Mouse (Mus musculus) heart, embryonic 14.5 days (tissue): ENCODE results near the gene Myo1h. TPM values are rescaled to one million over a fixed set of nuclear protein-coding genes. Genes with fewer than 3 reads are reported as not detected.

Source experiments
- ATAC-seq: fragments of 200-750 bp; cut with Nextera tagmentation; 2 replicates; pipeline ENCODE4 v1.8.0; 2017; ENCODE audit warnings: low read depth, moderate TSS enrichment; ENCODE audit not compliant: insufficient number of reproducible peaks, insufficient read depth, low FRiP score
- H3K27ac ChIP-seq, 2 experiments: fragments of 200-500 bp in 1 of 2; fragments of 300-500 bp in 1 of 2; sonication (generic) in 1 of 2; replicated peaks in 1 of 2; 2 replicates each; pipeline ENCODE4 v1.5.1; 2012 to 2014; ENCODE audit warnings: low read depth in 2 of 2, low read length in 2 of 2, control low read depth in 1 of 2, mild to moderate bottlenecking in 1 of 2, mixed read lengths in 1 of 2; ENCODE audit not compliant: control insufficient read depth in 1 of 2, insufficient read depth in 1 of 2
- H3K27me3 ChIP-seq: fragments of 300-500 bp; sonication (generic); 2 replicates; pipeline ENCODE4 v1.6.1; 2014; ENCODE audit warnings: mild to moderate bottlenecking, low read length, control low read depth; ENCODE audit not compliant: control insufficient read depth, insufficient read depth
- H3K36me3 ChIP-seq: fragments of 300-500 bp; sonication (generic); 2 replicates; pipeline ENCODE4 v1.6.1; 2014; ENCODE audit warnings: mild to moderate bottlenecking, control low read depth, low read length, mixed read lengths; ENCODE audit not compliant: control insufficient read depth, insufficient read depth
- H3K4me1 ChIP-seq, 2 experiments: fragments of 200-500 bp in 1 of 2; fragments of 300-500 bp in 1 of 2; sonication (generic) in 1 of 2; 2 replicates each; pipeline ENCODE4 v1.6.1; 2012 to 2014; ENCODE audit warnings: low read length in 2 of 2, control low read depth in 1 of 2, mixed read lengths in 1 of 2; ENCODE audit not compliant: control insufficient read depth in 2 of 2, insufficient read depth in 2 of 2
- H3K4me2 ChIP-seq: fragments of 300-500 bp; sonication (generic); 2 replicates; pipeline ENCODE4 v1.6.1; 2014; ENCODE audit warnings: mild to moderate bottlenecking, low read length
- H3K4me3 ChIP-seq, 2 experiments: fragments of 200-500 bp in 1 of 2; fragments of 300-500 bp in 1 of 2; sonication (generic) in 1 of 2; 2 replicates each; pipeline ENCODE4 v1.5.1; 2012 to 2014; ENCODE audit warnings: low read length in 2 of 2, mild to moderate bottlenecking in 2 of 2, control low read depth in 1 of 2, low read depth in 1 of 2, moderate library complexity in 1 of 2; ENCODE audit not compliant: control insufficient read depth in 1 of 2, insufficient read depth in 1 of 2
- H3K9ac ChIP-seq: fragments of 300-500 bp; sonication (generic); 2 replicates; pipeline ENCODE4 v1.6.1; 2014; ENCODE audit warnings: mild to moderate bottlenecking, low read length
- H3K9me3 ChIP-seq: fragments of 300-500 bp; sonication (generic); 2 replicates; pipeline ENCODE4 v1.6.1; 2016; ENCODE audit warnings: low read length, control low read depth; ENCODE audit not compliant: control insufficient read depth
- WGBS: fragments of 180-500 bp; shearing (Covaris S2); extraction: QIAGEN DNeasy Blood & Tissue Kit; methylation state at CpG from one replicate; pipeline ENCODE4 v1.1.7; 2014; 5-methylcytosine and 5-hydroxymethylcytosine counted together
- polyA plus RNA-seq: library from polyadenylated mRNA; unstranded; fragments of >200 nt; fragmentation: Nextera tagmentation; extraction: Ambion mirVana; gene quantifications from 2 replicates; pipeline ENCODE4 v1.2.1, GENCODE M21; 2014

Gene Myo1h
- polyA plus RNA-seq, 1 experiment from 2014 or later = 1.4 TPM

DNA sequence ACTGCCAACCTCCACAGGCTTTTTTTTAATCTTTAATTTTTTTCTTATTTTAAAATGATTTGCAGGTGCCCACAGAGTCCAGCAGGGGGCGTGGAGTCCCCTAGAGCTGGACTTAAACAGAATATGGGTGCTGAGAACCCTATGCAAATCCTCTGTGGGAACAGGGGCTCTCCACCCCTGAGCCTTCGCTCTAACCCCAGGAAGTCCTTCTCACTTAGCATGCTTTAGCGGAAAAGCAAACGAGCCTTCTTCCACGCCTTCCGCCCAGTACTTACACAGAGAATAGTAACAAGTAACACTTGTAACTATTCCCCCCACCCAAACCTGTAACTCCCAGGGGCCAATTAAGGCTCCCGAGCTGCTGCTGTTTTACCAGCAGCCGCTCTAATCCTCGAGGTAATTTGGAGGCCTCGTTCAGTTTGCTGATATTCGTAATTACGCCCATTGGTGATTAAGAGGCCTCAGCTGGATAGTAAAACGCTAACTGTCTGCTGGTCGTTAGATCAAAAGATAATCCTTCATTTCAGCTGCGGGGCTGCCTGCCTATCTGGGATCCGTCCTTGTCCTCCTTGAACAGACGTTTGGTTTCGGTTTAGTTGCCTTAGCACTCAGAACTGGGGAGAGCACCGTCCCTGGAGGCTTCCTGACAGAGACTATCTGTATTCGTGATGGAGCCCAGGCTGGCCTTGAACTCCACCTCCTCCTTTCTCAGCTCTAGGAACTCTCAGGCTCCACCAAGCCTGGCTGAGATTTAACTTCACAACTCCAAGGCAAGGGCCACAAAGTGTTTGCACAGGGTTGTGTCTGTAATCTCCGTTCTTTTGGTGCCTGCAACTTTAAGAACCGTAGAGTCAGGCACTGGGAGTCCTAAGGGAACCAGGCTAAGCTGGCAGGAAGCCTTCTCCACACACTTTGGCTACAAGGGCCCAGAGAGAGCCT lies 8.0 kb downstream of the Myo1h start:
- Histone ChIP-seq H3K9me3 (no peaks in the 10 kb centered on the region), H3K4me1 (peaks cover 0 to 2% of the 10 kb centered on the region in 2 experiments; a peak in 1 of 4 replicates), H3K4me3 (no peak overlapping the region), H3K4me2 (peak overlapping the region; percentile 37), H3K27ac (no peak overlapping the region), H3K9ac (no peak overlapping the region), H3K36me3 (no peaks in the 10 kb centered on the region), H3K27me3 (no peaks in the 10 kb centered on the region)
- ATAC-seq = no peak
- 17% methylated on average over 22 of the region's 22 CpGs for WGBS

DNA sequence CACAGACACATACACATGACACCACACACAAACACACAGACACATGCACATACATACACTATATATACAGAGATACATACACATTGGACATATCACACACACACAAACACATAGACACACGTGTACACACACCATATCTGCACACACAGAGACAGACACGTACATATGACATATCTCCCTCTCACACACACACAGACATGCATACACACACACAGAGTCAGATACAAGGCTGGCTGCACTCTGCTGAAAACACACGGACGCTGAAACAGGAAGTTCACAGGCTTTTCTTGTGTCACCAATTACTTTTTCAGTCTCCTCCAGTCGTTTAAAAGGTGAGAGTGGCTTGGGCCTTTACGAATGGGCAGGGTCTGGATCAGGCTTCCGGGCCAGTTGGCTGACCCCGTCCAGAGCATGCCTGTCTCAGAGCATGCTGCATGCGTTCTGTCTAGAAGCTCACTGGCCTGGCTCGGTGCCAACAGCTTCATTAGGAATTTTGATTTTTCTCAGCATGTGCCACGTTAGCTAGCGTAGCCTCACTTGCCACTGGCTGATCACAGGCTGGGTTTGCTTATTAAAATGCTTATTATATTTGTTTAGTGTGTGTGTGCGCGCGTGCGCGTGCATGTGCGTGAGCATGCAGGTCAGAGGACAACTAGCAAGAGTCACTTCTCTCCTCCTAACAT lies 9.4 kb downstream of the Myo1h start:
- H3K9ac ChIP-seq = no peak overlapping the region
- H3K4me3 ChIP-seq = no peak overlapping the region
- 64% methylated on average over 18 of the region's 18 CpGs for WGBS
- H3K27me3 ChIP-seq = no peaks in the 10 kb centered on the region
- H3K4me1 ChIP-seq = peaks cover 0 to 2% of the 10 kb centered on the region in 2 experiments; a peak in 1 of 4 replicates
- H3K9me3 ChIP-seq = no peaks in the 10 kb centered on the region
- no peak overlapping the region for H3K4me2 ChIP-seq
- H3K36me3 ChIP-seq = no peaks in the 10 kb centered on the region
- no peak overlapping the region for H3K27ac ChIP-seq
- no peak for ATAC-seq

DNA sequence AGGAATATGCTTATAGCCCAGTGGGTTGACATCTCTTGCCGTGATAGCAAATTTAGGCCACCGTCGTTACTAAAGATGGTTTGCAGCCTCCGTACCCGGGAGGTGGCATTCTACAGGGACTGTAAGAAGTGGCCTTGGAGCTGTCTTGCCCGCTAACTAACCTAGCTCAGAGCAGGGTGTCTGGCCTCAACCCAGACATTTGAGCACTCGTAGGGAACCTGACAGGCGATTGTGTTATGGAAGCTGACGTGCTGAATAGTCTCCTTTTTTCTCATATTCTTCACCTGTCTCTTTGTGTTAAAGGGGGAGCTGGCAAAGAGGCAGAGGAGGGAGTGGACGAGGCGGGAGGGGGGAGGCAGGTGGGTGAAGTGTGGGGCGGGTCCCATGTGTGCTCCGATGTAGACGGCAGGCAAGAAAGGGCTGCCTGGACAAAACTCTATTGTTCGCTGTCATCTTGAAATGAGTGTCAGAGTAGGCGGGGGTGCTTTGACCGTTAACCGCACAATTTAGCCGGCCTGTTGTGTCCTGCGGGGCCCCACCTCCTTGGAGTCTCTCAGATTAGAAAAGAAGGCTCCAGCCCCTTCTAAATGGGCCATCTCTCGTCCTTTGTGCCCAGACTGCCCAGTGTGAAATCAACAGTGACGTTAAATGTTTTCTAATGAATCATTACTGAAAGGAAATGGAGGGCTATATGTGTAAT lies 10.3 kb downstream of the Myo1h start:
- H3K9me3 ChIP-seq = no peaks in the 10 kb centered on the region
- H3K4me1 ChIP-seq = peaks cover 0 to 2% of the 10 kb centered on the region in 2 experiments; a peak in 1 of 4 replicates
- H3K4me3 ChIP-seq = no peak overlapping the region
- H3K27me3 ChIP-seq = no peaks in the 10 kb centered on the region
- 68% methylated on average over 22 of the region's 22 CpGs for WGBS
- no peak overlapping the region for H3K4me2 ChIP-seq
- no peaks in the 10 kb centered on the region for H3K36me3 ChIP-seq
- no peak overlapping the region for H3K27ac ChIP-seq
- no peak overlapping the region for H3K9ac ChIP-seq
- ATAC-seq = no peak

DNA sequence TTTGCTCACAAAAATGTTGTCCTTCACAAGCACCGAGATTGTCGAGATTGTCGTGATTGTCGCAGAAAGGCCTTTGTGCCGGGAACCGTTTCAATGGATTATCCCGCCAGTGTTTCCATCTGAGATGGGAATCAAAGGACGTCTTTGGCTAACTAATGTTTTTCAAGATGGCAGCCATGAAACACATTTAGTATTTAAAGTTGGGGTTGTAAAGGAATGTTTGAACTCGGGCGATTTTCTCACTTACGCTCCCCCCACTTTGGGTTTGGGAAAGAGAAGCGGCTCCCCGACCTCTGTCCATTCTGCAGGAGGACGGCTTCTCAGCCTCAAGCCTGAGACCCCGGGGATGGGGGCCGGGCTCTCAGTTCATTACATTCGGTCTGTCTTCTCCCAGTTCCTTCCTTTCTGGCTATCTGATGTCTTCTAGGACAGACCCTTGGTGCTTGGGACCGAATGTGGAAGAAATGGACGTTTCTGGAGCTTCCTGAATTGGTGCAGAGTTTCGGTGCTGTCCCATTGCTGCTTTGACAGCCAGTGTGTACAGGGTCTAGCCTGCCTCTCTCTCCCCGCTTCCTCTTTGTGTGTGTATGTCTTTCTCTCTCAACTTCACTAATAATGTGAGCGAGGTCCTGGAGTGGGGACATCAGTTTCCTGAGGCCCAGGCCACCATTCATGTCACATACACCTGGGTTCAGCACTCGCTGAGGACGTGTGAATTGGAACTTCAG lies 11.1 kb downstream of the Myo1h start:
- no peaks in the 10 kb centered on the region for H3K36me3 ChIP-seq
- H3K27me3 ChIP-seq = no peaks in the 10 kb centered on the region
- no peak overlapping the region for H3K27ac ChIP-seq
- no peak overlapping the region for H3K4me2 ChIP-seq
- H3K9me3 ChIP-seq = no peaks in the 10 kb centered on the region
- no peak overlapping the region for H3K4me3 ChIP-seq
- no peak for ATAC-seq
- H3K9ac ChIP-seq = no peak overlapping the region
- peaks cover 0 to 2% of the 10 kb centered on the region in 2 experiments; a peak in 1 of 4 replicates for H3K4me1 ChIP-seq
- 77% methylated on average over 24 of the region's 24 CpGs for WGBS

DNA sequence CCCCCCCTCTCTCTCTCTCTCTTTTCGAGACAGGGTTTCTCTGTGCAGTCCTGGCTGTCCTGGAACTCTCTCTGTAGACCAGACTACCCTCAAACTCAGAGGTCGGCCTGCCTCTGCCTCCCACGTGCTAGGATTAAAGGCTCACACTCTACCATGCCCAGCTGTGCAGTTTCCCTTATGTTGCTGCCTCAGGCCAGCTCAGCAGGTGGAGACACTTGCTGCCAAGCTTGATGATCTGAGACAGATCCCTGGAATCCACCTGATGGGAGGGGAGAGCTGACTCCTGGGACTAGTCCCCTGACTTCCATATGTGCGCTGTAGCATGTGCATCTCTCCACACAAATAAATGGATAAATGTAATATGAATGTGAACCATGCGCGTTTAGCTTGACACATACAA lies 14.2 kb downstream of the Myo1h start:
- Histone ChIP-seq H3K4me3 (no peak overlapping the region), H3K4me1 (no peaks in the 10 kb centered on the region), H3K27me3 (no peaks in the 10 kb centered on the region), H3K4me2 (no peak overlapping the region), H3K9me3 (no peaks in the 10 kb centered on the region), H3K9ac (no peak overlapping the region), H3K36me3 (no peaks in the 10 kb centered on the region), H3K27ac (no peak overlapping the region)
- 73% methylated on average over 6 of the region's 6 CpGs for WGBS
- ATAC-seq = no peak

DNA sequence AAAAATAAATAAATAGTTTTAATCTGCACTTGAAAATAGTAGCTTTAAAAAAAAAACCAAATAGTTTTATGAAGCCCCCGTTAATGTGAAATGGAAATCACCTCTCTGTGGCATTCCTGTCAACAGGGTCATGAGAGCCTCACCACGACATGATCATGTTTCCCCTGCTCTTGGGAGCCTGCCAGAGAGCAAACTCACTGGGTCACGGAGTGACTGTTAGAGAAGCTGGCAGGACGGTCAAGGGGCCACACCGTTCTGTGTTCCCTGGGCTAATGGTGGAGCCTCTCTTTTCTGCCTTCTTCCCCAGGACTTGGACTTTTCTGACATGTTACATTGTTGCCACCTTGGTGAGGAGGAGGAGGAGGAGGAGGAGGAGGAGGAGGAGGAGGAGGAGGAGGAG lies 17.5 kb downstream of the Myo1h start:
- Histone ChIP-seq H3K4me3 (no peak overlapping the region), H3K4me1 (no peaks in the 10 kb centered on the region), H3K9ac (no peak overlapping the region), H3K27ac (no peak overlapping the region), H3K27me3 (no peaks in the 10 kb centered on the region), H3K36me3 (no peaks in the 10 kb centered on the region), H3K9me3 (no peaks in the 10 kb centered on the region), H3K4me2 (no peak overlapping the region)
- WGBS = 33% methylated on average over 5 of the region's 5 CpGs
- ATAC-seq = no peak
